Mouse (Mus musculus) CD4-positive helper T cell, adult 2 months (primary cell): ENCODE data around the gene Nol3.
"Not testable (repeated sequence)": the region's sequence is repeated elsewhere in the genome, so short reads cannot be mapped to it uniquely, and the experiment has no call there.

Source experiments
- DNase-seq: peaks from one replicate; pipeline ENCODE4 v3.0.0-alpha.2; 2012; ENCODE audit warnings: low read depth, missing footprints, low spot score

Nol3 gene

GRCm38 (mm10) chr8:105289805-105290460, 14.0 kb downstream of the Nol3 start, which contains the start of gene 4931428F04Rik:
Gene 4931428F04Rik (minus strand): TSS chr8:105289864.
- DNase-seq, result peak; percentile 72

- peak; percentile 86 for DNase-seq
These were observed 14.8 kb downstream of the Nol3 start for GRCm38 (mm10) chr8:105290554-105291314.

- not testable (repeated sequence) for DNase-seq
These were observed 15.4 kb downstream of the Nol3 start for GRCm38 (mm10) chr8:105291364-105291763.

GRCm38 (mm10) chr8:105291802-105292201, 15.9 kb downstream of the Nol3 start:
- peak; percentile 30 for DNase-seq

DNA sequence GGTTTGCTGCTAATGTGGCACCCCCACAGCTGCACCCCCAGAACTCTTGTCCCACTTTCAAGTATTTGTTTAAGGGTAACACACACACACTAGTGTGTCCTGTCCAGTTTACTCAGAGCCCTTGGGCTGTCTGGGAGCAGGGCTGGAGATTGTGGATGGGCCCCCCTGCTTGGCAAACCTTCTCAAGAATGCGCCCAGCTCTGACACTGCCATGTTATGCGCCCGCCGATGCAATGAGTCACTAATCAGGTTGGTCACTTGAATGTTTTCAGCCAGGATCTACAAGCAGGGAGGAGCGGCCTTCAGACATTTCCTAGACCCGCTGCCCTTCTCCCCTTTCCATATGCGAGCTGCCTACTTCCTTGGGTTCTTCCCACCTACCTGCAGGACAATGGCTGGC, 16.5 kb downstream of the Nol3 start:
- DNase-seq, result no peak

DNA sequence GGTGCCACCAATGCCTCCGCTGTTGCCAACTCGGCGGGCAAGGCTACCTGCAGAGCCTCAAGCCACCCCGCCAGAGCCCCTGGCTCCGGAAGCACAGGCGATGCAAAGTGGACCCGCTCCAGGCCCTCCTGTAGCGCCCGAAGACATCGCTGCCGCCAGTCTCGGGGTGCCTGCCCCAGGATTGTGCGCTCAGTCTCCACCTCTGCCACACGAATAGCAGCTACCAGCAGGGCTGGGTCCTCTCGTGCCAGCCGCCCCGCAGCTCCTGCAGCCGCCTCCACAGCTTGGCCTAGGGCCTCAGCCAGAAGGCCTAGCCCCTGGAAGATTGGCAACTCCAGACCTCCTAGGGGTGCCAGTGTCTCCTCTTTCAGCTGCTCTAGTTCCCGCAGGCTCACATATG, 17.5 kb downstream of the Nol3 start:
- DNase-seq, result no peak

GRCm38 (mm10) chr8:105294776-105295175, 18.8 kb downstream of the Nol3 start:
- DNase-seq, result no peak

- no peak for DNase-seq
These were observed 19.3 kb downstream of the Nol3 start for GRCm38 (mm10) chr8:105295256-105295655.

GRCm38 (mm10) chr8:105295895-105296573, 20.1 kb downstream of the Nol3 start, which contains the start of gene Exoc3l:
Gene Exoc3l (minus strand): TSS chr8:105296101.
- DNase-seq, result no peak

DNA sequence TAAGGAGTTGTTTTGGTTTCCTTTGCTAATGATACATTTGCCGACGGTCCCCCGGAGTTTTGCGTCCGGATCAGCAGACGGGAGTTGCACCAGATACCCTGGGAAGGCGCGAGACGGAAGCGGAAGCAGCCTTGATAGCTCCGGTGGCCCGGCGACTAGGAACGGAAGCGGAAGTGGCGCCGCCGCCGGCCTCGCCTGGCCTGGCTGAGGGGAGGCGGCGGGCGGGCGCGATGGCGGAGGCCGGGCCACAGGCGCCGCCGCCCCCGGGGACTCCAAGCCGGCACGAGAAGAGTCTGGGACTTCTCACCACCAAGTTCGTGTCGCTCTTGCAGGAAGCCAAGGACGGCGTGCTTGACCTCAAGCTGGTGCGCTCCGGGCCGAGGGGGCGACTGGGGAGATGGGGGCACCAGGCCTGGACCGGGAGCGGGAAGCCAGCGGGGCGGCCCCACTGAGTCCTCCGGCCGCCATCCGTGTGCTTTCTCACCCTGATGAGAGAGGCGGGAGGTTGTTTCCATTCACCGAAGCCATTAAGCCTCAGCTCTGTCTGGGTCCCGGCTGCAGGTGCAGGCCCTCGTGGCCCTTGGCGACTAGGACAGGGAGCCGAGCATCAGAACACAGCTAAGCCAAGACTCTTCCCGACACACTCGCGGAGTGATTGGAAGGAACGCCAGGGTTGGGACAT, 21.7 kb downstream of the Nol3 start, which contains the start of gene E2f4:
TSS of gene E2f4 (plus strand) at position 153 of the 682 bp plus-strand sequence.
- DNase-seq, result peak; percentile 90

DNA sequence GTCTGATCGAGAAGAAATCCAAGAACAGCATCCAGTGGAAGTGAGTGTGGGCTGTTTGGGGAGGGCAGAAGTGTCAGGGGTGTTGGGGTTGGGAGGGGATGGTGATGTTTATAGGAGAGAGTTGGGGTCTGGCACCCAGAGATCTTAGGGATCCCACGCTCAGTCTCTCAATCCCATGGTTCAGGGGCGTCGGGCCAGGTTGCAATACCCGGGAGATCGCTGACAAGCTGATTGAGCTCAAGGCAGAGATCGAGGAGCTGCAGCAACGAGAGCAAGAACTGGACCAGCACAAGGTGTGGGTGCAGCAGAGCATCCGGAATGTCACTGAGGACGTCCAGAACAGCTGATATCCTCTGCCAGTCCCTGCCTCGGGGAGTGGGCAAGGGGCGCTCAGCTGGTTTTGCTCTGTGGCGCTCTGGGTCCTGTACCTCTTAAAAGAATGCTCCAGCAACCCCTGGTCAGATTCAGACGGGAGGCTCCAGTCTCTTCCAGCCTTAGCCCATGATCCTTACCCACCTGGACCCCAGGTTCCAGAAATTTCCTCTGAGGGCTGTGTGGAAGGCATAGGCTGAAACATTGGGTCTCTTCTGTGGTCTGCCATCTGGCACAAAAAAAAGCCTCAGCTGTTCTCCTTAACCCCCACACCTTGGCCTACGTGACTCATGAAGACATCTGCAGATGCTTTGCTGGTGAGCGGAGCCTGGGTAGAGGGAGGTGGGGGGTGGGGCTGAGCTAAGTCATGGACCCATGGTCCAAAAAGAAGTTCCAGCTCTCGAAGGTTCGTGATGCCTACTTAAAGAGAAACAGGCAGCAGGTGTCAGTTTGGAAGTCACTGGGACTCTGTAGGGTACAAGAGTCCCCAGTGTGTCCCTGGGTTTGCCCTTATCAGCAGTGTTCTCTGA, 22.7 kb downstream of the Nol3 start:
- no peak for DNase-seq

DNA sequence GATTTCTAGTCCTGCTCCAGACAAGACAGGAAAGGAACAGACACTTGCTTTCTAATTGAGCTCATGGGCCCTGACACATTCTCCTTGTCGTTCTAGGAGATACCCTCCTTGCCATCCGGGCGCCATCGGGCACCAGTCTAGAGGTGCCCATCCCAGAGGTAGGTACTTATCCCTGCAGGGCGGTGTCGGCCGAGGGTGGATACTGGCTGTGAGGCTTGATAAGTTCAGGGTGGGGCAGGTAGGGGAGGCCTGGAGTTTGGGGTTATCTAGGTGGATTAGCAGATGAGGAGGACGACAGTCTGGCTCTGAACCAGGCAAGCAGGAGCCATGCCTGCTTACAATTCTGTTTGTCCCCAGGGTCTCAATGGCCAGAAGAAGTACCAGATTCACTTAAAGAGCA, 24.0 kb downstream of the Nol3 start:
- no peak for DNase-seq

GRCm38 (mm10) chr8:105303396-105303795, 27.5 kb downstream of the Nol3 start:
- no peak for DNase-seq

DNA sequence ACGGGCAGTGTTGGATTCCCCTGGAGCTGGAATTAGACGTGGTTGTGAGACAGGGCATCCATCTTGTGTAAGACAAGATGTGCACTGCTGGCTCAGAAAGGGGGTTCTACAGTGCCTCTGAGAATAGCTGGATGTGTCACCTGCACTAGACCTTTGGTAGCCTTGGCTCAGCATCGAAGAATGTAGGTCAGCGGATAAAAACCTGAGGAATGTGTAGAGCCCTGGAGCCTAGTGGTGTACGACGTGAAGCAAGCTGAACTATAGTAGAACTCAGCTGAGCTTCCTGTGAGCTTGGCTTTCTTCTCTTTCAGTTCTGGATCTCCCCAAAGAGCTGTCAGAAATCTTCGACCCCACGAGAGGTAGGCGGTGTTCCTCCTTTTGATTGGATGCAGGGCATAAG, 27.9 kb downstream of the Nol3 start:
- no peak for DNase-seq

DNA sequence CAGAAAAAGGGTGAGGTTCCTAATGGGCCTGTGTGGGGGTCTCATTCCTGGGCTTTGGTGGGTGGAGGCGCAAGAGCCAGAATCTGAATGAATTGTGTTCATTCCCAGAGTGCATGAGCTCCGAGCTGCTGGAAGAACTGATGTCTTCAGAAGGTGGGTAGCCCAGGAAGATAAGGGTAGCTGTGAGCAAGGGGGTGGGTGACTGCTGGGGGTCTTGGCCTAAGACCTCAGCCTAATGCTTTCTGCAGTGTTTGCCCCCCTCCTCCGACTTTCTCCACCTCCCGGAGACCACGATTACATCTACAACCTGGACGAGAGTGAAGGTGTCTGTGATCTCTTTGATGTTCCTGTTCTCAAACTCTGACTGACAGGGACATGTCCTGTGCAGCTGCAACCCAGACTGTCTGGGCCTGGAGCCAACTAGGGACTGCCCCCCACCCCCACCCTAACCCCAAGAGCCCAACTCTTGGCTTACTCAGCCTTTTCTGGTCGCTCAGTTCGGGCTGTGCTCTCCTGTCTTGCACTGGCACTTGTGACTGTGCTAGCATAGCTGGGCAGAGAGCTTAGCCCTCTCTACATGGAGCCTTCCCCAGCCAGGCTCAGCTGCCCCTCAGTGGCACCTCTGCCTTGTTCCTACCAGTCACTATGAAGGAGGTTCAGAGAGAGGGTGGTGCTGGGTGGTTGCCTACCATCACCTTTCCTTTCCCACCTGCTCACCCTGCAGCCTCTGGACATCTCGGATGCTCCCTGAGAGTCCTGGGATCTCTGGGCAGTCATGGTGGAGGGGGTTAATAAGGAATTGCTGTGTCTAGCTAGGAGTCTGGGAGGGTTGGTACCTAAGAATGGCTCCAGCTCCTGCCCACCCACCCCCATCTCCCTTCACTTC, 28.6 kb downstream of the Nol3 start:
- peak; percentile 60 for DNase-seq

DNA sequence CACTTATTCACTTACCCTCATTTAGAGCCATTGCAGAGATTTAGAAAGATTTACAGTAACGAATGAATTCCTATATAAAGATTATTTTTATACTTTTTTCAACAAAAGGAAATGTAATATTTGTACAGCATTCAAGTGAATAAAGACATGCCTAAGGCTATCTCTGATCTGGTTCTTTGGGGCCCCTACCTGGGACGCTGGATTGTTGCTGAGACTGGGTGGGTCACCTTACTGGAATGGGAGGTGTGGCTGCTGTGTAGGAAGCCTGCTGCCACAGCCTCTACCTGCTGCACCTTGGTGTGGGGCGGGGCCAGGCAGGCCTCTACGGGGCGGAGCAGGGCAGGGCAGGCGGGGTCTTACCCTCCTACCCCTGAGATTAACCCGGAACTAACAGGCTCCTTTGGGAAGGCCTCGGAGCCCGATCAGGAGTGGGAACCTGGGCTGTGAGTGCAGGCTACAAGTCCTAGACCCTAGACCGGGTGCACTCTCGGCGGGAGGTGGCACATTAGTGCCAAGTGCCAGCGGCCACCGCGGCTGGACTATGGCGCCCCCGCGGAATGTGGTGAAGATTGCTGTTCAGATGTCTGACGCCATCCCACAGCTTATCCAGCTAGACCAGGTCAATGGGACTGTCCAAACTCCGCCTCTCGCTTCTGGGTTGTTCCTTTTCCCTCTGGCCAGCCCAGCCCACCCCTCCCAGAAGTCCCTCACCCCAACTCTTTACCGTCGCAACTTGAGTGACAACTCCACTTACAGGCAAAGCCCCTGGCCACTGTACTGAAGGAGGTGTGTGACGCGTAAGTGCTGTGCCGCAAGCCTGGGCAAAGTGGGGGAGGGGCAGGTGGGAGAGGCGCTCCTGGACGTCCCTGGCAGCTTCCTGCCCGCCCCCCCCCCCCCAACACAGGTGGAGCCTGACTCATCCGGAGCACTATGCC, 29.5 kb downstream of the Nol3 start, which contains the start of gene Elmo3:
TSS of gene Elmo3 (plus strand) at position 391 of the 935 bp plus-strand sequence.
- DNase-seq, result peak; percentile 63

DNA sequence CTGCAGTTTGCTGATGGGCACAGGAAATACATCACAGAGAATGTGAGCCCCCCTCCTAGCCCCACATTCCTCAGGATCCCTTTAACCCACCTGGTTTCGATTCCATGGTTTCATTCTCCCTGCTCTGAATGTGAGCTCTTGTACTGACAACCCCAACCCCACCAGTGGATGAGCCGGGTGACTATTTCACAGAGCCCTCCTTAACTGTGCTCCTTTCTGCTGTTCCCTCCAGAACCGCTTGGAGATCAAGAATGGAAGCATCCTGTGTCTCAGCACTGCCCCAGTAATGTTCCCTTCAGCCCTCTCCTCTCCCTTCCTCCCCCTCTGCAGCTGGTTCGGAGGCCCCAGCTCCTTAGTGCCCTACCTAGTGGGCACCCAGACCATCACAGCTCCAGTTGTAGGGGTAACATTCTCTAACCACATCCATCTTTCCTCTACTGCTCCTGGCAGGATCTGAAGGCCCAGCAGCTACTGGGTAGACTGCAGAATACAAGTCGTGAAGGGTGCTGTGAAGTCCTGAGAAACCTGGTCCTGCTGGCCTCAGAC, 30.3 kb downstream of the Nol3 start:
- no peak for DNase-seq

DNA sequence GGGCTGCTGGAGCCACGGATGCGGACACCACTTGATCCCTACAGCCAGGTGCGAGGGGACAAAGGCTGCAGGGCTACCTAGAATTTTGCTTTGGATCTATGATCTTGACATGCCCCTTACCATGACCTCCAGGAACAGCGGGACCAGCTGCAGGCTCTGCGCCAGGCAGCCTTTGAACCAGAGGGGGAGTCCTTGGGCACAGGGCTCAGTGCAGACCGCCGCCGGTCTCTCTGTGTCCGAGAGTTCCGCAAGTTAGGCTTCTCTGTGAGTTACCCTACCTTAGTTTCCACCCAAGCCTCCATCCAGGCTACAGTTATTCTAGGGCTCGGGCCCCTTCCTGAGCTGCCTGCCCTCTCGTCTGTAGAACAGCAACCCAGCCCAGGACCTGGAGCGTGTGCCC, 31.7 kb downstream of the Nol3 start:
- DNase-seq, result no peak
